Mouse (Mus musculus) ES-E14 (cell line): ENCODE data around the gene 1700030K09Rik. TPM values are rescaled to one million over a fixed set of nuclear protein-coding genes. Genes with fewer than 3 reads are reported as not detected.

Source experiments
- DNase-seq: peaks from one replicate; pipeline ENCODE4 v3.0.0-alpha.2; 2013; ENCODE audit warnings: low read depth, low spot score
- H3K27ac ChIP-seq: 2 replicates; pipeline ENCODE4 v1.5.1; 2012; ENCODE audit warnings: low read depth, mild to moderate bottlenecking, low read length, moderate library complexity, mixed read lengths; ENCODE audit not compliant: poor library complexity, insufficient read depth, severe bottlenecking
- H3K36me3 ChIP-seq: 2 replicates; pipeline ENCODE4 v1.6.1; 2012; ENCODE audit warnings: mild to moderate bottlenecking, low read length, moderate library complexity, mixed read lengths; ENCODE audit not compliant: control insufficient read depth, poor library complexity, insufficient read depth, severe bottlenecking
- H3K4me1 ChIP-seq, 2 experiments: fragments of 150-350 bp in 1 of 2; sonication (generic) in 1 of 2; 2 replicates each; pipeline ENCODE4 v1.6.1; 2012; ENCODE audit warnings: low read length in 2 of 2, mild to moderate bottlenecking in 1 of 2, mixed read lengths in 1 of 2; ENCODE audit not compliant: control insufficient read depth in 2 of 2, insufficient read depth in 2 of 2, poor library complexity in 1 of 2
- H3K4me3 ChIP-seq, 2 experiments: fragments of 150-350 bp in 1 of 2; sonication (generic) in 1 of 2; 2 replicates each; pipeline ENCODE4 v1.5.1; 2012; ENCODE audit warnings: low read length in 2 of 2, low read depth in 1 of 2, mild to moderate bottlenecking in 1 of 2, mixed read lengths in 1 of 2; ENCODE audit not compliant: insufficient read depth in 1 of 2, poor library complexity in 1 of 2, severe bottlenecking in 1 of 2
- H3K9ac ChIP-seq: 2 replicates; pipeline ENCODE4 v1.6.1; 2012; ENCODE audit warnings: low read depth, mild to moderate bottlenecking, low read length, mixed read lengths; ENCODE audit not compliant: poor library complexity, insufficient read depth, severe bottlenecking
- H3K9me3 ChIP-seq: fragments of 150-350 bp; sonication (generic); 2 replicates; pipeline ENCODE4 v1.6.1; 2012; ENCODE audit warnings: low read depth, mild to moderate bottlenecking, low read length; ENCODE audit not compliant: control insufficient read depth, insufficient read depth
- CHD2 ChIP-seq: IDR thresholded peaks from 2 replicates; pipeline ENCODE4 v1.6.1; 2014; ENCODE audit warnings: mild to moderate bottlenecking, low read depth, low read length, inconsistent platforms
- HCFC1 ChIP-seq: IDR thresholded peaks from 2 replicates; pipeline ENCODE4 v1.6.1; 2012; ENCODE audit warnings: low read length, inconsistent platforms, borderline replicate concordance; ENCODE audit not compliant: insufficient read depth
- MAFK ChIP-seq: IDR thresholded peaks from 2 replicates; pipeline ENCODE4 v1.6.1; 2014; ENCODE audit warnings: mild to moderate bottlenecking, low read depth, low read length, inconsistent platforms; ENCODE audit not compliant: insufficient read depth
- ZC3H11A ChIP-seq: IDR thresholded peaks from 2 replicates; pipeline ENCODE4 v1.6.1; 2012; ENCODE audit warnings: low read depth, mild to moderate bottlenecking, inconsistent platforms, low read length, borderline replicate concordance
- ZNF384 ChIP-seq: IDR thresholded peaks from 2 replicates; pipeline ENCODE4 v1.6.1; 2012; ENCODE audit warnings: low read depth, low read length, inconsistent platforms
- in situ Hi-C, 2 experiments: fragments of 600-800 bp; cut with MboI; formaldehyde crosslinking; loops; one replicate each; pipeline ENCODE4 v1.15.1; 2025; ENCODE audit warnings: low sequenced_read_pairs in 2 of 2, inconsistent platforms in 1 of 2; ENCODE audit not compliant: unreplicated experiment in 2 of 2
- total RNA-seq: library from RNA; depleted of rRNA; stranded (reverse); fragments of 300-350 nt; gene quantifications from 2 replicates; pipeline ENCODE4 v1.2.3, GENCODE M21; 2012

Gene 1700030K09Rik
- total RNA-seq, 1 experiment: 9.0 TPM

GRCm38 (mm10) chr8:72409443-72409842 lies 34.2 kb upstream of the 1700030K09Rik start:
- in situ Hi-C loops: no loop called here

GRCm38 (mm10) chr8:72413839-72414238 lies 29.8 kb upstream of the 1700030K09Rik start:
- H3K4me3 ChIP-seq: no peak overlapping the region
- in situ Hi-C loops: no loop called here
- H3K9ac ChIP-seq: no peak overlapping the region
- H3K9me3 ChIP-seq: no peaks in the 10 kb centered on the region
- H3K27ac ChIP-seq: no peak overlapping the region
- TF ChIP-seq MAFK (no peak), HCFC1 (no peak), ZNF384 (no peak), ZC3H11A (no peak), CHD2 (no peak)
- H3K4me1 ChIP-seq: peaks cover 4 to 36% of the 10 kb centered on the region in 2 experiments; a peak in 2 of 4 replicates
- peaks cover 9% of the 10 kb centered on the region; the same call in 1 of the 2 replicates for H3K36me3 ChIP-seq
- DNase-seq: no peak

More at GRCm38 (mm10) chr8:72409443-72409842, 34.2 kb upstream of the 1700030K09Rik start:
- Histone ChIP-seq H3K9me3 (no peaks in the 10 kb centered on the region), H3K36me3 (peaks cover 9% of the 10 kb centered on the region; the same call in 1 of the 2 replicates), H3K4me3 (no peak overlapping the region), H3K4me1 (peaks cover 3 to 18% of the 10 kb centered on the region in 2 experiments; a peak in 2 of 4 replicates), H3K9ac (no peak overlapping the region), H3K27ac (no peak overlapping the region)
- TF ChIP-seq ZC3H11A: no peak
- no peak for TF ChIP-seq HCFC1
- TF ChIP-seq MAFK: no peak
- TF ChIP-seq CHD2: no peak
- TF ChIP-seq ZNF384: no peak
- DNase-seq: no peak

- DNase-seq: no peak
- Histone ChIP-seq H3K9ac (no peak overlapping the region; the same call in 1 of the 2 replicates), H3K36me3 (peaks cover 11% of the 10 kb centered on the region; the same call in 1 of the 2 replicates), H3K27ac (no peak overlapping the region), H3K4me1 (peaks cover 2 to 34% of the 10 kb centered on the region in 2 experiments; a peak in 2 of 4 replicates), H3K4me3 (no peak overlapping the region), H3K9me3 (no peaks in the 10 kb centered on the region)
- in situ Hi-C loops: no loop called here
- TF ChIP-seq MAFK (no peak), CHD2 (no peak), HCFC1 (no peak)
Observed at GRCm38 (mm10) chr8:72415252-72415651, 28.4 kb upstream of the 1700030K09Rik start.

GRCm38 (mm10) chr8:72418073-72418472 lies 25.6 kb upstream of the 1700030K09Rik start:
- peaks cover 4 to 26% of the 10 kb centered on the region in 2 experiments; a peak in 2 of 4 replicates for H3K4me1 ChIP-seq

More at GRCm38 (mm10) chr8:72418073-72418472, 25.6 kb upstream of the 1700030K09Rik start:
- no peaks in the 10 kb centered on the region for H3K9me3 ChIP-seq
- H3K4me3 ChIP-seq: no peak overlapping the region
- no peak for TF ChIP-seq ZNF384
- no peak for TF ChIP-seq HCFC1
- TF ChIP-seq ZC3H11A: no peak
- TF ChIP-seq CHD2: no peak
- no peak for TF ChIP-seq MAFK
- no peak overlapping the region for H3K9ac ChIP-seq
- H3K27ac ChIP-seq: no peak overlapping the region
- no peak for DNase-seq
- H3K36me3 ChIP-seq: peaks cover 3% of the 10 kb centered on the region; the same call in 1 of the 2 replicates
- in situ Hi-C loops: no loop called here
